Mouse (Mus musculus) kidney, postnatal 36 days (tissue): ENCODE results near the gene Gm10228.
"Not testable (repeated sequence)": the region's sequence is repeated elsewhere in the genome, so short reads cannot be mapped to it uniquely, and the experiment has no call there.

ENCODE experiments used
- DNase-seq, 2 experiments: peaks; one replicate each; pipeline ENCODE4 v3.0.0; 2021 to 2022; ENCODE audit warnings: mixed read lengths in 2 of 2

Gm10228 gene

DNA sequence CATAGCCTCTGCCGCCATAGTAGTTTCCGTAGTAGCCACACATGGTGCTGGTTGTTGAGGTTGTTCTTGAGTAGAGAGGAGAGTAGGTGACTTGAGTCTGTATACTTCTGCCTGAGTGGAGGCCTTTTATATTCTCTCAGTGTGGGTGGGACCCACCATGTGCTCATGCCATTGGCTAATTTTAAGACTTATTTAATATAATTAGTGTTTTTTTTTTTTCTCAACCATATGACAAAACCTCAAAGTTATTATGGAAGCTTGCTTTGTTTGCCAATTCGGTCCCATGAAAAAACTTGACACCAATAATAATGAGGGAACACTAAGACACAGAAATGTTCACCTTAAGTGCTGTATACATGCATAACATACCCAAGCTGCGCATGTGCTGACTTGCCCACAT lies at the start of gene Gm10228:
Gene Gm10228, minus strand, starts transcription at position 101 of the 400 bp plus-strand sequence.
- DNase-seq = not testable (repeated sequence)

- peak in 1 of 2 experiments; percentile 12 for DNase-seq
Measured at GRCm38 (mm10) chr16:89071041-89071440, 29.8 kb upstream of the Gm10228 start.

GRCm38 (mm10) chr16:89063902-89064301 lies 22.6 kb upstream of the Gm10228 start, which contains the start of gene 1110025L11Rik:
1110025L11Rik (minus strand) TSS chr16:89064002.
- DNase-seq = not testable (repeated sequence)

DNA sequence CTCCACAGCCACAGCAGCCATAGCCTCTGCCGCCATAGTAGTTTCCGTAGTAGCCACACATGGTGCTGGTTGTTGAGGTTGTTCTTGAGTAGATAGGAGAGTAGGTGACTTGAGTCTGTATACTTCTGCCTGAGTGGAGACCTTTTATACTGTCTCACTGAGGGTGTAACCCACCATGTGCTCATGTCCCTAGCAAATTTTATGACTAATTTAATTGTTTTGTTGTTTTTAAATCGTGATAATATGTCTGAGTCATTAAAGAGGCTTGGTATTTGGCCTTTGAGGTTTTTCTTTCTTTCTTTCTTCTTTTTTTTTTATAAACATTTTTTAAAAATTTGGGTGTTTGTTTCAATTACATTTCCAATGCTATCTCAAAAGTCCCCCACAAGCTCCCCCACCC lies 6.5 kb upstream of the Gm10228 start, which contains the start of gene Krtap6-5:
Gene Krtap6-5, minus strand, starts transcription at position 101 of the 400 bp plus-strand sequence.
- DNase-seq = no peak

GRCm38 (mm10) chr16:89031399-89031798 lies 9.9 kb downstream of the Gm10228 start, which contains the start of gene Krtap6-1:
Krtap6-1 (plus strand) TSS chr16:89031699.
- DNase-seq = not testable (repeated sequence)

DNA sequence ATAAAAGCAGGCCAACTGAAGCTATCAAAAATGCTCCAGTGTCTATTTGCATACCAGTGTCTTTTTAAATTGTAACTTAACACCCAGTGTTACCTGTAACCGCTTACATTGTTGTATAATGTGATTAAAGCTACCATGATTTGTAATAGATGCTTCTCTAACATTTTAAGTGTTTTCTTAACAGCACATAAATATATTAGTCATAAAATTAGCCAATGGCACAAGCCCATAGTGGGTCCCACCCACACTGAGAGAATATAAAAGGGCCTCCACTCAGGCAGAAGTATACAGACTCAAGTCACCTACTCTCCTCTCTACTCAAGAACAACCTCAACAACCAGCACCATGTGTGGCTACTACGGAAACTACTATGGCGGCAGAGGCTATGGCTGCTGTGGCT lies 26.3 kb downstream of the Gm10228 start, which contains the start of gene Gm10229:
Gene Gm10229, plus strand, starts transcription at position 301 of the 400 bp plus-strand sequence.
- not testable (repeated sequence) for DNase-seq

DNA sequence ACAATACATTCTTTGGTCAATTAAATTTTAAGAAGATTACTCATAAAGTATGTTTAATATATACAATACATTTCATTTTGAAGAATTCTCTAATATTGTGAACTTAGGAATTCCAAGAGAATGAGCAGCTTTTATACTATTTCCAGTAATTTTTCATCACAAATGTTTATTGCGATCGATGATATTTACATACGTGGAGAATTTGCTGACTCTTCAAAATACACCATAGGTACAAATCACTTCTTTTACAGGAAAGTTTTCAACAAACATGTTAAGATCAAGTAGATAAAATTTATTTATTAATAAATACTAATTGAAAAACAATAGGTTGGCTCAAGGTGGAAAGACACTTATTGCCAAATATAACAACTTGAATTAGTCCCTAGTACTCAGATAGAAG lies 27.3 kb downstream of the Gm10228 start:
- no peak for DNase-seq

DNA sequence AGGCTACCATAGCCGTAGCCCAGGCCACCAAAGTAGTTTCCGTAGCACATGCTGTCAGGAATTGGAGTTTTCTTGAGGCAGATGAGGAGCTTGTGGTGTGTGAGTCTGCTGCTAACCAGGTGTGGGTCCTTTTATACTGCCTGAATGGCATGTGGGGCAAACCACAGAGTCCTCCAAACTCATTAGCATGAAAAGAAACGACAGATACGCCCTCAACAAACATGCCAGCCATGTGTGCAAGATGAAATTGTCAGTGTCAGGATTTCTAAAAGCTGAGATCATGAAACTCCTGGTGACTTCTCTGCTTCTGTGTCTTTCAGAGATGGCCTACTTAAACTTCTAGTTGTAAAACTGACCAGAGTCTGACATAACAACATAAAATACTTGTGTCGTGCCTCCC lies 30.6 kb downstream of the Gm10228 start, which contains the start of gene Krtap22-2:
Gene Krtap22-2, minus strand, starts transcription at position 101 of the 400 bp plus-strand sequence.
- DNase-seq = no peak
